Mouse (Mus musculus): ENCODE measurements at regions not wholly inside any gene's neighbourhood (a gene's known extent, or its start where the extent isn't known, plus 50 kb on each side); places are given as distances from the start of the nearest gene placed in this dataset.

- WGBS = 83% methylated on average over 6 of the region's 6 CpGs
- H3K4me1 ChIP-seq = peaks cover 15% of the 10 kb centered on the region
- no peaks in the 10 kb centered on the region for H3K36me3 ChIP-seq
- H3K9ac ChIP-seq = no peak overlapping the region
- no peaks in the 10 kb centered on the region for H3K27me3 ChIP-seq
- no peaks in the 10 kb centered on the region for H3K9me3 ChIP-seq (replicated peaks)
- H3K27ac ChIP-seq = no peak overlapping the region
- no peak overlapping the region for H3K4me3 ChIP-seq
- no peak overlapping the region for H3K4me2 ChIP-seq (replicated peaks)
- ATAC-seq (ENCODE audit: low FRiP score) = no peak
Measured at GRCm38 (mm10) chr13:37537793-37538192, 192.8 kb downstream of the Ly86 start.

- H3K27me3 ChIP-seq = no peaks in the 10 kb centered on the region
- H3K9me3 ChIP-seq (replicated peaks) = no peaks in the 10 kb centered on the region
- H3K27ac ChIP-seq = no peak overlapping the region
- no peaks in the 10 kb centered on the region for H3K36me3 ChIP-seq
- H3K4me3 ChIP-seq = no peak overlapping the region
- 0 out of 2 replicates have a peak overlapping the region, but pooled peaks have one; percentile 30 for H3K4me2 ChIP-seq (replicated peaks)
- no peak overlapping the region for H3K9ac ChIP-seq
- 9% methylated on average over 4 of the region's 5 CpGs for whole genome bisulfite sequencing
- peaks cover 14% of the 10 kb centered on the region for H3K4me1 ChIP-seq
- ATAC-seq (ENCODE audit: low FRiP score) = no peak
Measured at GRCm38 (mm10) chr13:37540980-37541531, 196.0 kb downstream of the Ly86 start.

- ATAC-seq (ENCODE audit: low FRiP score) = peak; percentile 67; the same call in 1 of the 2 replicates
- WGBS = 10% methylated on average over 6 of the region's 6 CpGs
- Histone ChIP-seq H3K27me3 (no peaks in the 10 kb centered on the region), H3K9me3 (replicated peaks) (no peaks in the 10 kb centered on the region), H3K27ac (no peak overlapping the region), H3K36me3 (no peaks in the 10 kb centered on the region), H3K4me3 (no peak overlapping the region), H3K4me1 (peaks cover 14% of the 10 kb centered on the region), H3K4me2 (replicated peaks) (peak overlapping the region; percentile 30; the same call in 1 of the 2 replicates), H3K9ac (no peak overlapping the region)
Measured at GRCm38 (mm10) chr13:37541674-37542073, 196.7 kb downstream of the Ly86 start.

- no peaks in the 10 kb centered on the region for H3K9me3 ChIP-seq (replicated peaks)
- no peaks in the 10 kb centered on the region for H3K36me3 ChIP-seq
- no peaks in the 10 kb centered on the region for H3K27me3 ChIP-seq
- WGBS = 91% methylated on average over 13 of the region's 13 CpGs
- H3K4me2 ChIP-seq (replicated peaks) = no peak overlapping the region
- H3K27ac ChIP-seq = no peak overlapping the region
- no peak for ATAC-seq (ENCODE audit: low FRiP score)
- H3K4me3 ChIP-seq = no peak overlapping the region
- peaks cover 17% of the 10 kb centered on the region for H3K4me1 ChIP-seq
- no peak overlapping the region for H3K9ac ChIP-seq
Measured at GRCm38 (mm10) chr13:37542744-37543196, 197.8 kb downstream of the Ly86 start.

- no peak overlapping the region for H3K9ac ChIP-seq
- H3K4me3 ChIP-seq = no peak overlapping the region
- WGBS = 79% methylated on average over 3 of the region's 3 CpGs
Measured at GRCm38 (mm10) chr13:37543788-37544187, 198.8 kb downstream of the Ly86 start.

GRCm38 (mm10) chr13:37544696-37545095 is 199.7 kb downstream of the Ly86 start:
- no peak overlapping the region for H3K27ac ChIP-seq
- H3K4me3 ChIP-seq = no peak overlapping the region
- no peaks in the 10 kb centered on the region for H3K36me3 ChIP-seq
- ATAC-seq (ENCODE audit: low FRiP score) = no peak
- H3K9ac ChIP-seq = no peak overlapping the region
- H3K9me3 ChIP-seq (replicated peaks) = no peaks in the 10 kb centered on the region
- H3K27me3 ChIP-seq = no peaks in the 10 kb centered on the region
- WGBS = 94% methylated on average over 2 of the region's 2 CpGs
- H3K4me2 ChIP-seq (replicated peaks) = no peak overlapping the region
- H3K4me1 ChIP-seq = peaks cover 17% of the 10 kb centered on the region

More at GRCm38 (mm10) chr13:37543788-37544187, 198.8 kb downstream of the Ly86 start:
- Histone ChIP-seq H3K4me2 (replicated peaks) (no peak overlapping the region), H3K9me3 (replicated peaks) (no peaks in the 10 kb centered on the region), H3K36me3 (no peaks in the 10 kb centered on the region), H3K27ac (no peak overlapping the region), H3K4me1 (peaks cover 17% of the 10 kb centered on the region), H3K27me3 (no peaks in the 10 kb centered on the region)
- no peak for ATAC-seq (ENCODE audit: low FRiP score)

GRCm38 (mm10) chr13:37546556-37546955 is 201.5 kb downstream of the Ly86 start:
- Histone ChIP-seq H3K4me1 (peaks cover 13% of the 10 kb centered on the region; the same call in 1 of the 2 replicates), H3K4me3 (no peak overlapping the region), H3K9ac (no peak overlapping the region), H3K4me2 (replicated peaks) (no peak overlapping the region), H3K36me3 (no peaks in the 10 kb centered on the region), H3K27me3 (no peaks in the 10 kb centered on the region), H3K27ac (no peak overlapping the region), H3K9me3 (replicated peaks) (no peaks in the 10 kb centered on the region)
- 76% methylated on average over 3 of the region's 3 CpGs for WGBS
- ATAC-seq (ENCODE audit: low FRiP score) = no peak

GRCm38 (mm10) chr13:37550584-37550983 is 205.6 kb downstream of the Ly86 start:
- Histone ChIP-seq H3K9me3 (replicated peaks) (no peaks in the 10 kb centered on the region), H3K4me1 (peaks cover 7% of the 10 kb centered on the region; the same call in 1 of the 2 replicates), H3K9ac (no peak overlapping the region), H3K4me2 (replicated peaks) (no peak overlapping the region), H3K4me3 (no peak overlapping the region), H3K27ac (no peak overlapping the region), H3K27me3 (no peaks in the 10 kb centered on the region), H3K36me3 (no peaks in the 10 kb centered on the region)
- WGBS = 70% methylated on average over 4 of the region's 4 CpGs
- no peak for ATAC-seq (ENCODE audit: low FRiP score)

- Histone ChIP-seq H3K27ac (no peak overlapping the region), H3K27me3 (no peaks in the 10 kb centered on the region), H3K4me3 (no peak overlapping the region), H3K4me2 (replicated peaks) (no peak overlapping the region), H3K9me3 (replicated peaks) (no peaks in the 10 kb centered on the region), H3K36me3 (no peaks in the 10 kb centered on the region), H3K4me1 (peaks cover 4% of the 10 kb centered on the region; the same call in 1 of the 2 replicates), H3K9ac (no peak overlapping the region)
- WGBS = 61% methylated on average over 5 of the region's 5 CpGs
- ATAC-seq (ENCODE audit: low FRiP score) = no peak
Measured at GRCm38 (mm10) chr13:37553392-37553791, 208.4 kb downstream of the Ly86 start.

- 82% methylated on average over 7 of the region's 8 CpGs for WGBS
- Histone ChIP-seq H3K9me3 (replicated peaks) (no peaks in the 10 kb centered on the region), H3K4me2 (replicated peaks) (no peak overlapping the region), H3K27ac (no peak overlapping the region), H3K27me3 (no peaks in the 10 kb centered on the region), H3K9ac (no peak overlapping the region), H3K36me3 (no peaks in the 10 kb centered on the region), H3K4me3 (no peak overlapping the region), H3K4me1 (peaks cover 21% of the 10 kb centered on the region)
- no peak for ATAC-seq (ENCODE audit: low FRiP score)
Measured at GRCm38 (mm10) chr13:37557183-37557582, 212.2 kb downstream of the Ly86 start.

- no peak overlapping the region for H3K9ac ChIP-seq
- H3K4me3 ChIP-seq = no peak overlapping the region
- H3K27ac ChIP-seq = no peak overlapping the region
- H3K27me3 ChIP-seq = no peaks in the 10 kb centered on the region
- H3K36me3 ChIP-seq = no peaks in the 10 kb centered on the region
- no peak overlapping the region for H3K4me2 ChIP-seq (replicated peaks)
- ATAC-seq (ENCODE audit: low FRiP score) = no peak
- H3K4me1 ChIP-seq = peaks cover 27% of the 10 kb centered on the region
- WGBS = 82% methylated on average over 5 of the region's 5 CpGs
- no peaks in the 10 kb centered on the region for H3K9me3 ChIP-seq (replicated peaks)
Measured at GRCm38 (mm10) chr13:37557766-37558165, 212.8 kb downstream of the Ly86 start.

GRCm38 (mm10) chr13:37559056-37559455 is 214.0 kb downstream of the Ly86 start:
- peaks cover 29% of the 10 kb centered on the region for H3K4me1 ChIP-seq
- ATAC-seq (ENCODE audit: low FRiP score) = no peak
- 59% methylated on average over 5 of the region's 5 CpGs for WGBS

GRCm38 (mm10) chr13:37559706-37560313 is 214.8 kb downstream of the Ly86 start:
- Histone ChIP-seq H3K4me2 (replicated peaks) (no peak overlapping the region), H3K9me3 (replicated peaks) (no peaks in the 10 kb centered on the region), H3K9ac (no peak overlapping the region), H3K4me3 (no peak overlapping the region), H3K27ac (no peak overlapping the region), H3K4me1 (peaks cover 29% of the 10 kb centered on the region), H3K36me3 (no peaks in the 10 kb centered on the region), H3K27me3 (no peaks in the 10 kb centered on the region)
- no peak for ATAC-seq (ENCODE audit: low FRiP score)
- 70% methylated on average over 7 of the region's 7 CpGs for WGBS

More at GRCm38 (mm10) chr13:37559056-37559455, 214.0 kb downstream of the Ly86 start:
- Histone ChIP-seq H3K36me3 (no peaks in the 10 kb centered on the region), H3K27ac (no peak overlapping the region), H3K4me3 (no peak overlapping the region), H3K9me3 (replicated peaks) (no peaks in the 10 kb centered on the region), H3K27me3 (no peaks in the 10 kb centered on the region), H3K9ac (no peak overlapping the region), H3K4me2 (replicated peaks) (no peak overlapping the region)
